Mouse (Mus musculus) urinary bladder, postnatal 36 days (tissue): Measurements from ENCODE around the gene Chrng.

ENCODE experiments used
- DNase-seq, 2 experiments: peaks; one replicate each; pipeline ENCODE4 v3.0.0; 2022; ENCODE audit warnings: low spot score in 2 of 2, mixed read lengths in 1 of 2

Gene Chrng

GRCm38 (mm10) chr1:87198119-87199065 is 6.1 kb upstream of the Chrng start:
- DNase-seq, result no peak

DNA sequence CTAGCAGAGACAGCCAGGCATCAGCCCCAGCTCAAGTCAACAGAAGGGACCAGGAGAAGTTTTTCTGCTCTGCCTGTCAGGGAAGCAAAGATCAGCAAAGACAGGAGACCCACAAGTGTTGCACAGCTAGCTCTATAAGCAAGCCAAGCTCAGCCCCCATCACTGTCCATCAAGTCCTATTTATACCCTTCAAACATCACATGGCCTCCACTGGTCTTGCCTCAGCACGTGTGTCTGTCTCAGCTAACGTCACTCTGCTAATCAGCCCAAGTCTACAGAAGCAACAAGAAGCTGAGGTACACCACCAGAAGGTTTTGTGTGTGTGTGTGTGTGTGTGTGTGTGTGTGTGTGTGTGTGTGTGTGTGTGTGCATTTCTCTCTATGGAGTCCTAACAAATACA is 3.6 kb upstream of the Chrng start:
- DNase-seq, result no peak

- no peak for DNase-seq
Observed at GRCm38 (mm10) chr1:87201848-87202247, 2.6 kb upstream of the Chrng start.

GRCm38 (mm10) chr1:87203779-87204178 is 678 bp upstream of the Chrng start:
- no peak for DNase-seq

DNA sequence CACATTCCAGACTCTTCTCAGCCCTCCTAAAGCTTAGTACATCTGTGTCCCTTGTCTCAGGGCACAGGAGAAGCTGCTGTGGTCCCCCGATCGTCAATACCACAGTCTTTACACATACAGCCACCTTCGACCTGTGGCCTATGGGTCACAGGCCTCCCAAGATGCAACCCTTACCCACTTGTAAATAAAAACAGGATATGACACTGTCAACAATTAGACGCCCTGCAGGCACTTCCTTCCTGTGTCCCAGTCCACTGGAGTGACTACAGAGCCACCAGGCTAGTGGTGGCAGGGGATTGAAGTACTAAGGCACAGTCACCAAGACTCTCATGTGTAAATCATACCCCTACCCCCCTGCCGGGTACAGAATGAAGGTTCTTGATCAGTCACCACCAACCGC is 581 bp downstream of the Chrng start:
- DNase-seq, result no peak

- DNase-seq, result no peak
Observed at GRCm38 (mm10) chr1:87205502-87205901, 1.0 kb downstream of the Chrng start.

- no peak for DNase-seq
Observed at GRCm38 (mm10) chr1:87206339-87206738, 1.9 kb downstream of the Chrng start.

- DNase-seq, result no peak
Observed at GRCm38 (mm10) chr1:87211431-87211830, 7.0 kb downstream of the Chrng start.

GRCm38 (mm10) chr1:87213735-87214704 is 9.6 kb downstream of the Chrng start, which contains the start of gene Eif4e2:
Eif4e2 (plus strand) TSS chr1:87213914.
- DNase-seq, result peak; percentile 88 to 94

DNA sequence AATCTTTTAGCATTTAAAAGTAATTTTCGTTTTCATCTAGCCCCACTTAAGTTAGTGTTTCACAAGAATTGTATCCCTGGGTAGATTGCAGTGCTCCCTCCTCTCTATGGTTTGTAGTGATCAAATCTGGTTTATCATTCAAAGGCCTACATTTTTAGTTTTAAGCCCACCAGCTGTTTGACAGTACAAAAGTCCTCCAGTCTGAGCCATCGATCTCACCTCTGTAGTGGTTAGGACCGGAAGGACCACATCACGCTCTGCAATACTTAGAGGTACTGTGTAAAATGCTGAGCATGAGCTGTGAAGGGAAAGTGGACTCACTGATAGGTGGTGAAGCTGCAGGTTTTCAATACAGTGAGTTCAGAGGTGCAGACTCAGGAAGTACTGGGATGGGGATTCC is 10.3 kb downstream of the Chrng start:
- DNase-seq, result no peak

DNA sequence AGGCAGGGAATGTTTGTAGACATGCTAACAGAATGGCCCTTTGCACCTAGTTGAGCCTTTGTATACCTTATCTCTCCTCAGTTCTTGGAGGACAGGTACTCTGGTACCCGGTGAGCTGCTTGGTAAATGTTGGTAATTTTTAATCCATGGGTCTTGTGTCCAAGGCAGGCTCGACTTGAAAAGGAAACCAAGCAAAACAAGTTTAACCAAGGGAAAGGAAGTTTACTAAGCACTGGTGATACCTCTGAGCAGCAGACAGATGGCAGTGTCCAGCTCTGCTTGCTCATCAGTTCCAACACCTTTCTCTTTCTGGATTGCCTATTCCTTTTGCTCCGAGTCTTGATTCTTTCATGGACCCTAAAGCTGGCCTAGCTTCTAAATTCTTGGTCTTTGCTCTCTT is 13.5 kb downstream of the Chrng start:
- DNase-seq, result no peak

- DNase-seq, result no peak
Observed at GRCm38 (mm10) chr1:87225739-87226138, 21.3 kb downstream of the Chrng start.

GRCm38 (mm10) chr1:87226409-87227159 is 22.1 kb downstream of the Chrng start:
- no peak for DNase-seq

- DNase-seq, result no peak
Observed at GRCm38 (mm10) chr1:87227160-87227550, 22.7 kb downstream of the Chrng start.

- no peak for DNase-seq
Observed at GRCm38 (mm10) chr1:87230606-87231005, 26.1 kb downstream of the Chrng start.

DNA sequence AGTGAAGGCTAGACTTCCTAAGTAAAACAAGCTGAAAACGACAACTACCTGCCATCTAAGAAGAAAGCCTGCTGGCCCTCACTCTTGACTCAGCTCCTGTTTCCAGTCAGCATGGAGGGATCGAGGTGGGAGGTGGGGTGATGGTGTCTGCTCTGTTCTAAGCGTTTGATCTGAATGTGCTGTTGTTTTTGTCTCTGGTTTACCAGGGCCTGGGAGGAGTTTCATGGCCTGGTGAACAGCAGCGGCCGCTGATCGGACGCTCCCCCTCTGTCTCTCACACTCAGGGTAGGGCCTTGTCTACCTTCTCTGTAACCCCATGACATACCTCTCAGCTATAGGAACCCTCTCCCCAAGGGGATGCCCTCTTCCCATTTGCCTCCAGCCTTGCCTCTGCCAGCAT is 27.7 kb downstream of the Chrng start:
- no peak for DNase-seq

DNA sequence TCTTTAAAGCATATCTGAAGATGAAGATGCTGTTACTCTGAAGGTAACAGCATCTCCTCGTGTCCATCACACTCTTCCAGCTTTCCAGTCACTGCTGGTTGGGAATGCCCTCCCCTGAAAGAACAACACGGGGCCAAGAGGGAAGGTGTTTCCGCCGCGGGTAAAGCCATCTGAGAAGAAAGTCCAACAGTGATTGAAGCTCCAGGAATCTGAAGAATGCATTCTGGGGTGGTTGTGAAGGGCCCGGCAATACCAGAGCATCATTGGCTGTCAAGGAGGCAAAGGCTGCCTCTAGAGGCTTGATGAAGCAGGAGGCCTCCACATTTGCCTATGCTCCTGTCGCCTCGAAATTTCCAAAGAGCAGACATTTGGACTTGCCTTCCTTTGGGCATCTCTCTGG is 34.6 kb downstream of the Chrng start:
- no peak for DNase-seq

- DNase-seq, result no peak
Observed at GRCm38 (mm10) chr1:87243021-87243420, 38.6 kb downstream of the Chrng start.

- no peak for DNase-seq
Observed at GRCm38 (mm10) chr1:87245430-87245829, 41.0 kb downstream of the Chrng start.

DNA sequence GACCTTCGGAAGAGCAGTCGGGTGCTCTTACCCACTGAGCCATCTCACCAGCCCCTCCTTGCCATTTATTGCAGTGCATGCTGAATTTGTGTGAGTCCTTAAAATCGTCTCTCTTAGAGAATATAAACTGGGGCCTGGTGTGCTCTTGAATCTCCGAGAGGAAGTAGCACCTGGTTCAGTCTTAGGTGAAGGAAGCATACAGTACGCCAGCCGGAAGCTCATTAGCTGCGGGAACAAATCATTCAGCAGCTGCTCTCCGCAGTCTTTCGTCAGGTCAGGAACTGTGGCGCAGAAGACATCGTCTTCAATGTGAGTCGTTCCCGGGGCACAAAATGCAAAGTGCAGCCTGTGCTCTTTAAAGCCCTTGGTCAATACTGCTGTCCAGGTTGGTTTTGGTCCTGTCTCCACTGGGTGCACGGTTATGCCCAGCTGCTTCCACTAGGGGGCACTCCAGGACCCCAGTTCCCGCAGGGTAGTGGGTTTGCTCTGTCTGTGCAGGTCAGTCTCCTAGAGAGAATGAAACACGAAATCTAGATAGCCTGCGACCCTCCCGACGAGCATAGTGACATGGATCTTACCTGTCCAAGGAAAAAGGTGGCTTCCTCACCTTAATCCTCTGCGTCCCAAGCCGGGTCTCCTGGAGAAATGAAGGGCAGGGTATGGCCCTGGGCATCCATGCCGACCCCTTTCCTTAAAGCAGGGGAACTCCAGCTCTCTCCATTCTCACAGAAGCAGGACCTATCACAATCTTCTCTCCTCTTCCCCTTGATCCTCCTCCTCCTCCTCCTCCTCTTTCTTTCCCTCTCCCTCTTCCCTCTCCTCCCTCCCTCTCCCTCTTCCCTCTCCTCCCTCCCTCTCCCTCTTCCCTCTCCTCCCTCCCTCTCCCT is 41.7 kb downstream of the Chrng start:
- DNase-seq, result peak; percentile 57 to 71
